Mouse (Mus musculus): Measurements from ENCODE around the gene Tmem53. TPM values are rescaled to one million over a fixed set of nuclear protein-coding genes. Genes with fewer than 3 reads are reported as not detected.
A peak's percentile ranks its signal among the peaks of the same experiment; 100 is the strongest.

Tmem53 gene
- total and polyA plus RNA-seq, 2 experiments from 2014 or later = 11.6 to 12.4 TPM

DNA sequence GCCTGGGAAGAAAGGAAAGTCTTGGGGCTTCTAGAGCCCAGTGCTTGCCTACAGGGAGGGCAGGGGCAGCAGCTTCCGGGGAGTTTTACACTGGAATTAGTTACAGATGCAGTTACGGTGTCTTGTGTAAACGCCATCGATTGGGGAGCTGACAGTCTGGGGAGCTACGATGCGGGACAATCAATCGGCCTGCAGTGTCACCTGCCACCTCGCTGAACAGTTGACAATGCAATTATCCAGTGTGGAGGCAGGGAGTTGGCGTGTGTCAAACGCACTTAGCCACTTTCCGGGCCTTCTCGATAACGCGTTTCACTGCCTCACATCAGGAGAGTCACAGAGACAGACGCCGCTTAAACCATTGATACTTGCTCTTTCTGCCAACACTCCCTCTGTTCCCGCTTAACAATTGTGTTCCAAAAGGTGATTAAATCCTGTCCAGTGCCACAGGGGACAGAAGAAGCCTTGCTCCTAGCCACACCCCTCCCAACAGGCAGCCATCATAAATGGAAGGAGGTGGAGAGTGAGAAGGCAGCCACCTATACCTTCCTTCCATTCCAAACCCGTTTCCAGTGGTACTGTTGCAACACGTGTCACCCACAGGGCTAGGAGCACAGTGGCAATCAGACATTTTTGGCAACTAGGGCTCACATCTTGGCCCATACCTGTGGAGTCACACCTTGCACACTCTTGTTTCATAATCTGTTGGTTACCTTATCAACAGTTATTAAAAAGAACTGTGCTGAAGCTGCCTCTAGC lies 29.5 kb downstream of the Tmem53 start:
- DNase-seq (no peak), ATAC-seq (no peak)
- Histone ChIP-seq H3K4me3 (ENCODE audit: low read depth, low read length) (no peak overlapping the region), H3K4me2 (ENCODE audit: low read depth) (no peak overlapping the region), H3K27ac (ENCODE audit: low read depth, low read length) (peak overlapping the region; percentile 64), H3K9me3 (ENCODE audit: low read length) (no peaks in the 10 kb centered on the region), H3K27me3 (ENCODE audit: insufficient read depth, low read length) (no peaks in the 10 kb centered on the region), H3K4me1 (ENCODE audit: insufficient read depth) (0 out of 2 replicates have a peak, but pooled peaks cover 7% of the 10 kb centered on the region), H3K9ac (no peak overlapping the region), H3K36me3 (ENCODE audit: insufficient read depth) (peaks cover 71% of the 10 kb centered on the region)
- WGBS = 68% methylated on average over 19 of the region's 19 CpGs
- no peak for TF ChIP-seq CTCF (IDR thresholded peaks at IDR 0.05; ENCODE audit: low read depth)

DNA sequence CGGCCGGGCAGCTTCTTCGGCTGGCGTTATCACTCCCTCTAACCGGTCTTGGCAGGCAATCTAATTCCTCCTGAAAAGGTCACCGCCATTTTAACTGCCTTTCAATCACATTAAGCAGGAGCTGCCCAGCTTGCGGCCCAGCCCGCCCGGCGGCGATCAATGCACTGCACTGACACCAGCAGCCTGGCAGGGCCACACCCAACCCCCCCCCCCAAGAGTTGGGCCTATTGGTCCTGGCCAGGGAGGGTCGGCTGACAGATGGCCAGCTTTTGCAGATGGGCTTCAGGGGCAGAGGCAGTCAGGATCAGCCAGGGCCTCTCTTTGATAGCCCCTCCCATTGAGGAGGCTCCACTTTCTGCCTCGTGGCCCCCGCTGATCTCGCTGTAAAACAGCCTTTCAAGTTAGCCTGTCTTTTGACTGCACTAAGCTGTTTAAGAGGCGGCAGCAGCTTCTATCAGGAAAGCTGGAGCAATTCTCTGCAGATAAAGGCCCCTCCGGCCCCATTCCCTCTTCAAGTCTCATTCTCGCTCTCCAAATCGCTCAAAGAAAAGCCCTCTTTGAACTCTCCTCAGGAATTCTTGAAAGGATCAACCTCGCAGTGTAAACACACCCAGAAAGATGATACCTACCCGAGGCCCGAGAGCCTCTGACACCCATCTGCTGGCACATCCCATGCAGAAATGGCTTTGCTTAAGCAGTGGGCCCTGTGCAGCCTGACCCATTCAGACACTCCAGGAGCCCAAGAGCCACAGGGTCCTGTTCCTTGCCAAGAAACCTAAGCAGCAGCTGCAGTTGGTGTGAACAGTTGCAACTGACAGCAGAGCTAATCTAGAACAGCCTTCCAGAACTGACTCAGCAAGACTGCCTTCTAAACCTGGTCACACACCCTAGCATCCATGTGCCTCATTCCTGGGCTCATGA lies 31.8 kb downstream of the Tmem53 start:
- TF ChIP-seq CTCF (IDR thresholded peaks at IDR 0.05; ENCODE audit: low read depth) = no peak
- H3K9me3 ChIP-seq (ENCODE audit: low read length) = no peaks in the 10 kb centered on the region
- no peaks in the 10 kb centered on the region for H3K27me3 ChIP-seq (ENCODE audit: insufficient read depth, low read length)
- peak overlapping the region; percentile 29; the same call in 1 of the 2 replicates for H3K27ac ChIP-seq (ENCODE audit: low read depth, low read length)
- H3K9ac ChIP-seq = 0 out of 2 replicates have a peak overlapping the region, but pooled peaks have one; percentile 10
- peaks cover 64% of the 10 kb centered on the region for H3K36me3 ChIP-seq (ENCODE audit: insufficient read depth)
- no peak overlapping the region for H3K4me3 ChIP-seq (ENCODE audit: low read depth, low read length)
- 20% methylated on average over 22 of the region's 22 CpGs for WGBS
- H3K4me2 ChIP-seq (ENCODE audit: low read depth) = no peak overlapping the region
- ATAC-seq (0 out of 2 replicates have a peak, but pooled peaks have one; percentile 19), DNase-seq (no peak)
- H3K4me1 ChIP-seq (ENCODE audit: insufficient read depth) = peaks cover 10% of the 10 kb centered on the region; the same call in 1 of the 2 replicates

DNA sequence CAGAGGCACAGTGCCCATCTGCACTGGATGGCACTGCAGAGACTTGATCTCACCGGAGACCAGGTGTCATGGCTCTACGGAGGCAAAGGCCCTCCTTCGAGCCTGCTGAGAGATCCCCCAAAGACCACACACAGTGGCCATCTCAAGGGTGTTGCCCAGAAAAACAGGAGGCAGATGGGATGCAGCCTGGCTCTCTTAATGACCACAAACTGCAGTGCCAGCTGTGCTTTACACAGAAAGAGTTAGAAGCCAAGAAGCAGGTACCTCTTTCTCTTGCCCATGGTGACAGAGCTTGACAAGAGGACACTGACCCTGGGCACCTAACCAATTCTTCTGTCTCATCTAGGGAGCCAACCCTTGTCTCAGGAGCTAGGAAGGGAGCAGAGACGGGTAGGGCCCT lies 32.6 kb downstream of the Tmem53 start:
- Histone ChIP-seq H3K36me3 (ENCODE audit: insufficient read depth) (peaks cover 59% of the 10 kb centered on the region), H3K4me1 (ENCODE audit: insufficient read depth) (peaks cover 12% of the 10 kb centered on the region; the same call in 1 of the 2 replicates), H3K9me3 (ENCODE audit: low read length) (no peaks in the 10 kb centered on the region), H3K4me3 (ENCODE audit: low read depth, low read length) (no peak overlapping the region), H3K27me3 (ENCODE audit: insufficient read depth, low read length) (no peaks in the 10 kb centered on the region), H3K9ac (no peak overlapping the region), H3K4me2 (ENCODE audit: low read depth) (no peak overlapping the region), H3K27ac (ENCODE audit: low read depth, low read length) (no peak overlapping the region)
- no peak for TF ChIP-seq CTCF (IDR thresholded peaks at IDR 0.05; ENCODE audit: low read depth)
- ATAC-seq (no peak), DNase-seq (no peak)
- 61% methylated on average over 4 of the region's 4 CpGs for WGBS

DNA sequence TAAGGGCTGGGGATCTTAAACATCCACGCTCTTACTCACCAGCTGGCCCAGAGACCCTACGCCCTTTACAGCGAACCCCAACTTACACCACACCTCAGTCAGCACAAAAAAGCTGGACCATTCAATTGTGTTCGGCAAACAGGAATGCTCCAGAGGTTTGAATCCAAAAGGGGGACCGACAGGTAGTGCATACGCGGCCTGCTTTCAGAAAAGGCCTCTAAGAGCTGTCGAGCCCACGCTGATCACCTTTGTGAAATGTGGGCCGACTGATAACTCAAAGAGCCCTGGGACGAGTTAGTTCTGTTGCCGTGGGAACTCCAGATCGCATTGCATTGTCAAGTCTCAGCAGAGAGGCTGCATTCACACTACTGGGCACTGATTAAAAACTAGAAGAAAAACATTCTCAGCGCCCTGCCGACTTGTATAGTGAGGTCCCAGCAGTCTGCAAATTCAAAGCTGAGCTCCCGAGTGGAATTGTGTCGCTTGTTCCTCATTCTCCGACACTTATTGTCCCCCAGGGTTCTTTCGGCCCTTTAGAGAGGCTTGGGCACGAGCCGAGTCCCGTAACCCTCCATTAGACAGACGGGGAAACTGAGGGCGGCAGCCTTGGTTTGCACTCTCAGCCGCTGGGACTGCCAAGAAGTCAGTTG lies 36.7 kb downstream of the Tmem53 start:
- TF ChIP-seq CTCF (IDR thresholded peaks at IDR 0.05; ENCODE audit: low read depth) = no peak
- 12% methylated on average over 25 of the region's 25 CpGs for WGBS
- H3K9me3 ChIP-seq (ENCODE audit: low read length) = no peaks in the 10 kb centered on the region
- peak overlapping the region; percentile 93 for H3K27ac ChIP-seq (ENCODE audit: low read depth, low read length)
- peaks cover 11% of the 10 kb centered on the region; the same call in 1 of the 2 replicates for H3K4me1 ChIP-seq (ENCODE audit: insufficient read depth)
- H3K36me3 ChIP-seq (ENCODE audit: insufficient read depth) = peaks cover 43% of the 10 kb centered on the region
- peak overlapping the region; percentile 90 for H3K4me2 ChIP-seq (ENCODE audit: low read depth)
- peak overlapping the region; percentile 75 for H3K4me3 ChIP-seq (ENCODE audit: low read depth, low read length)
- DNase-seq = peak; percentile 60
- ATAC-seq = peak; percentile 37
- H3K27me3 ChIP-seq (ENCODE audit: insufficient read depth, low read length) = no peaks in the 10 kb centered on the region
- peak overlapping the region; percentile 79 for H3K9ac ChIP-seq

DNA sequence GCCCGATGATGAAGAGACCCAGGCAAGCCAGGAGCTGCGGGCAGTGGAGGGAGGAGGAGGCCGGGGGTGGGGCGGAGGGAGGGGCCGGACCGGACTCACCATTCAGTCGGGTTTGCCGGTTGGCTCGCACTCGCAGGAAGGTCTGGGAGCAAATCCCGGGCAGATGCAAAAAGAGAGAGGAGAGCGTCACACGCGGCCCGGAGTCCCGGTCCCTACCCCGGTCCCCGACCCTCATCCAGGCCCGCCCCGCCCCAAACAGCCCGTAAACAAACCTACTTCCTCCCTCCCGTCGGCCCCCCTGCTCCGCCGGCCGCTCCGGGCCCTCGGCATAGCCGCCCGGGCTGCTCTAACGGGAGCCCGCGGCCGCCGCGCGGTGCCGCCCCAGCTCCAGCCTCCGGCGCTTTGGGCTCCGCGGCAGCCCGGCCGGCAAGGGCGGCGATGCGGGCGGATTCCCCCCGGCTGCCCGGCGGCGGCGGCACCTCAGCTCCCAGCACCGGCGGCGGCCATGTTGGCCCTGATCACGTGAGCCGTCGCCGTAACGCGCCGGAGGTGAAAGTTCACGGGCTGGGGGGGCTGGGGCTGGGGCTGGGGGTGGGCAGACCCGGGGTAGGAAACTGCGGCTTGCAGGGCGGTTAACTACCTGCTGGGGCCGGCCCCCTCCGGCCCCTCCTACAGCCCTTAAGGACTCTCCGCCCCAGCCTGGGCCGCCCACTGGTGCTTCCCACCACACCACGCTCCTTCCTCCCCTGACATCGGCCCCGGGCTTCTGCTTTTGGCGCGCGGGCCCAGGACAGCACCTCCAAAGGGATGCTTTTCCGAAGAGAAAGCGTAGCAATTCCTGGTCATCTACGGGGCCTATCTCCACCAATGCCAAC lies 37.4 kb downstream of the Tmem53 start:
- Histone ChIP-seq H3K4me2 (ENCODE audit: low read depth) (peak overlapping the region; percentile 90), H3K36me3 (ENCODE audit: insufficient read depth) (peaks cover 36% of the 10 kb centered on the region), H3K9ac (peak overlapping the region; percentile 79), H3K9me3 (ENCODE audit: low read length) (no peaks in the 10 kb centered on the region), H3K4me3 (ENCODE audit: low read depth, low read length) (peak overlapping the region; percentile 75), H3K4me1 (ENCODE audit: insufficient read depth) (peaks cover 5% of the 10 kb centered on the region; the same call in 1 of the 2 replicates), H3K27me3 (ENCODE audit: insufficient read depth, low read length) (no peaks in the 10 kb centered on the region), H3K27ac (ENCODE audit: low read depth, low read length) (peak overlapping the region; percentile 93)
- 1% methylated on average over 71 of the region's 80 CpGs for WGBS
- peak; percentile 87 for DNase-seq
- no peak for TF ChIP-seq CTCF (IDR thresholded peaks at IDR 0.05; ENCODE audit: low read depth)
- ATAC-seq = peak; percentile 85

GRCm38 (mm10) chr4:117291696-117292095 lies 39.9 kb downstream of the Tmem53 start:
- 88% methylated on average over 2 of the region's 2 CpGs for WGBS
- no peaks in the 10 kb centered on the region for H3K9me3 ChIP-seq (ENCODE audit: low read length)
- H3K4me1 ChIP-seq (ENCODE audit: insufficient read depth) = peaks cover 5% of the 10 kb centered on the region; the same call in 1 of the 2 replicates
- H3K36me3 ChIP-seq (ENCODE audit: insufficient read depth) = peaks cover 10% of the 10 kb centered on the region; the same call in 1 of the 2 replicates
- no peak for DNase-seq
- H3K4me2 ChIP-seq (ENCODE audit: low read depth) = no peak overlapping the region
- no peak for ATAC-seq
- no peak overlapping the region for H3K4me3 ChIP-seq (ENCODE audit: low read depth, low read length)
- H3K27ac ChIP-seq (ENCODE audit: low read depth, low read length) = no peak overlapping the region
- no peak overlapping the region for H3K9ac ChIP-seq
- TF ChIP-seq CTCF (IDR thresholded peaks at IDR 0.05; ENCODE audit: low read depth) = no peak
- no peaks in the 10 kb centered on the region for H3K27me3 ChIP-seq (ENCODE audit: insufficient read depth, low read length)

Measured in forebrain, postnatal 0 days (tissue).